Mouse (Mus musculus): ENCODE measurements around the gene Gipc3.

Gipc3 gene

DNA sequence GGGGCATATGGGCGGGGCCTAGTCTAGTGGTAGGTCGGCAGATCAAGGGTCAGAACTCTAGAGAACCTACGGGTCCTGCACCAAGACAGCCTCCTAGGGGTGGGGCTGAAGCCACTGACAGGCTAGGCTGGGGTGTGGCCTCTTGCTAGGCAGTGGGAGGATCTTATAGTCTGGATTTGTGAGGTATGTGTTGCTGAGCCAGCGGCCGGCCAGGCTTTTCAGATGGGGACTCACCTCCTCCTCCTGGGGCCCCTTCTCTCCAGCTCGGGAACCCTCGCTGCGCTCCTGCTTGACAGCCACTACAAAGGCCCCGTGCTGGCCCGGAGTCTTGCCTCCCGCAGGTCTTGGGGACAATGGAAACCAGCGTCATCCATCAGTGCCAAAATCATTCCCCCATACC, 6.1 kb upstream of the Gipc3 start:
- peak; percentile 70 to 79 for DNase-seq (ENCODE audit: inconsistent age in 2 of 2, low spot score in 1 of 2)

DNA sequence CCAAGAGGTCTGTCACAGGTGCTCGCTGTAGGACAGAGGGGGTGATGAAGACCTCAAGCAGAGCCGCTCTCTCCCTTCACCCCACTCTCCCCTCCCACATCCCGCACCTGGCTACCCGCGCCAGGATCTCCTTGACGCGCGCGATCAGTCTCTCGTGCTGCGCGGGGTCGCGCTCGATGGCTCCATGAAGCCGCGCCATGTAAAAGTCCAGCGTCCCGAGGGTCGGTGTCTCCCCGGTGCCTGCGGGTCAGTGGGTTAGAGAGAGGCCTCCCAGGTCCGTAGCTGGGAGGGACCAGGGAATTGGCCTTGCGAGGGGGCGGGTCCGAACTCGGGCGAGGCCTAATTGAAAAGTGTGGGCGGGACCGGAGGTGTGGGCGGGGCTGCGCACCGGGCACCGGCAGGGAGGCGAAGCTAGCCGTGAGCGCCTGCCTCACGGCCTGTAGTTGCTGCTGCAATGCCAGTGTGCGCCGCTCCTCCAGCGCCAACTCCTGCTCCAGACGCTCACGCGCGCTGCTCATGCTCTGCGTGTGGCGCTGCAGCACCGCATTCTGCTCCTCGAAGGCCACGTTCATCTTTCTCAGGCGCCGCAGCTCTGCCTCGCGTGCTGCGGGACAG, 3.5 kb upstream of the Gipc3 start:
- DNase-seq (ENCODE audit: inconsistent age in 2 of 2, low spot score in 1 of 2): peak; percentile 90 to 95

DNA sequence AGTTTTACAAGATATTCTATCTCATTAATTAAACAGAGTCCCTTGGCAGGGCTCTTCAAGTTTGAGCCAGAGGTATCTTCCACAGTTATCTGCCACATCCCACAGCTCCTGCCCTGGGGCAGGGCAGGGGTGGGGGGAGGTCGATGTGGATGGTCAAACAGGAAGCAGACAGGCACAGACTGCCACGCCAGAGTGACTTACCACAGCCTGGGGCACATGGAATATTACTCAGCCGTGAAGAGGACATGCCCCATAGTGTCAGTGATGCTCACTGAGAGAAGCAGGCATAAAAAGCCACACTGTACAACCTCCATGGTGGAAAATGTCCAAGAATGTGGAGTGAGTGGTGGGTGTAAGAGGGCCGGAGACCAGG, 2.1 kb upstream of the Gipc3 start:
- DNase-seq (ENCODE audit: inconsistent age in 2 of 2, low spot score in 1 of 2): no peak

DNA sequence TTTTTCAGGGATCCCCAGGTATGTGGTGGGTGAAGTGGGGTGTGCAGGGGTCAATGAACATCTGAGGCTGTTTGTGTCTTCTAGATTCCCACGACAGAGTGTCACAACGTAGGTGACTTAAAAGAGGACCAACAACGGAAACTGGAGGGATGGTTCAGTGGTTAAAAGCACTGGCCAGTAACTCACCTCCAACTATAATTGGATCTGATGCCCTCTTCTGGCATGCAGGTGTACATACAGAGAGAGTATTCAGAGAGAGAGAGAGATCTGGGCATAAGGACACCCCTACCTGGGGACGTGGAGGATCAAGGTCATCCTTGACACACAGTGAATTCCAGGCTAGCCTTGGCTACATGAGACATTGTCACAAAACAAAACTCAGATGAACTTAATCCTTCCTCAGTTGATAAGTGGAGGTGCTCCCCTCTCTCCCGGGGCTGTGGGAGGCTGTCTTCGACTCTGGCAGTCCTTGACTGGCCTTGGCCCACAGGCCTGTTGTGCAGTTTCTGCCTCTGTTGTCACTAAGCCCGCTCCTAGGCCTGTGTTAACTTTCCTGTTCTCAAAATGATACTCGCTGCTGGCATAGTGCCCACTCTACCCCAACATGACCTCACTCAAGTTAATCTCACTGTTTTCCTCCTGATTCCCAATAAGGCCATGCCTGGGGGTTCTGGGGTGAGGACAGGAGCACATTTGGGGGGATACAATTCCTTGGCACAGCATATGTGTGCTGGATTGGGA, 1.5 kb upstream of the Gipc3 start:
- DNase-seq (ENCODE audit: inconsistent age in 2 of 2, low spot score in 1 of 2): peak in 1 of 2 experiments; percentile 84

DNA sequence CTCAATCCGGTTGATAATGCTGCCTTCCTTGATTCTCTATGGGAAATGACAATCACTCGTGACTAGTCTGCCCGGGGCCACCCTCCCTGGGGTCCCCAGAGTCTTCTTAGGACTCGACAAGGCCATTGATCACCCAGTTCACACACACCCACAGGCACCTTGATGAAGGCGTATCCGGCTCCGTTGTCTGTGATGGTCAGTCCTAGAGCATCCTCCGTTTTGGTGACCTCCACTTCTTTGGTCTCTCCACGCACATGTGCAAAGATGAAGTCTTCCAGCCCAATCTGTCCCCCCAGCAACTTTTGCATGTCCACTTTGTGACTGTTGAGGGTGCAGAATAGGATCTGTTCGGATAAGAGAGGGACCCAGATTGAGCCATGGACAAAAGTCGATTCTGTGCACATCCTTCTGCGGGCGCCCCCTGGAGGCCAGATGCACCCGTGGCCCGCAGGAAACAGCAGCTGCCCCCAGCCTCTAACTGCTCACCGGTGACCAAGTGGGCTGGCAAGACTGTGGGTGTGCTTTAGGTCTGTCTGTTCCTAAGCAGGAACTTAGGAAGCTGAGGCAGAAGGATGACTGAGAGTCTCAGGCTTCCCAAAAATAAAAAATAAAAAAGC, 1.6 kb downstream of the Gipc3 start:
- peak; percentile 77 to 92 for DNase-seq (ENCODE audit: inconsistent age in 2 of 2, low spot score in 1 of 2)

DNA sequence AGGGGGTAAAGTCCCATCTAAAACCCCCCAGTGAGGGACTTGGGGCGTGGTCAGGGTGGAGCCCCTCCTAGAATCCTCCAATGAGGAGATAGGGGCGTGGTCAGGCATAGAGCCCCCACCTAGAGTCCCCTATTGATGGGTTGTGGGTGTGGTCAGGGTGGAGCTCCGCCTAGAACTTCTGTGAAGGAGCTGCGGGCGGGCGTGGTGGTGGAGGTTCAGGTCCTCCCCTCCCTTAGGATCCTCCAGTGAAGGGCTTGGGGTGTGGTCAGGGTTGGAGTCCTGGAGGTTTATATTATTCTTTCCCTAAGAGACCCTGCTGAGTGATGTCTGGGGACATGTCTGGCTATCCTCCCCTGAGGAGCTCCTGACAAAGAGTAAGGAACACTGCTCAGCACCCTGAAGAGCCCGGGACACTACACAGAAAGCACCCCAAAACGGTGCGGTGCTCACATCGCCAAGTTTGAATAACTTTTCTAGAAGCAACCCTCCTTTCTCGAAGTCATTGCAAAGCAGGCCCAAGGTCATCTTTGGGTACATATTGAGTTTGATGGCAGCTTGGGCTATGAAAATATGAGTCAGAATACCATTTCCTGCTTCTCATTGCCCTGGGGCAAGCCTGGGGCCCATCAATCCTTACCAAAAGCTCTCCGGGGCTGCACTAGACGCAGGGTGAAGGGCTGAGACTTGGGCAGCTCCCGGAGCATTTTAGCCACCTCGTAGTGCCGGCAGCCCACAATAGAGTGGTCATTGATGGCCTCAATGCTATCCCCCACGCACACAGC, 2.3 kb downstream of the Gipc3 start:
- DNase-seq (ENCODE audit: inconsistent age in 2 of 2, low spot score in 1 of 2): no peak

DNA sequence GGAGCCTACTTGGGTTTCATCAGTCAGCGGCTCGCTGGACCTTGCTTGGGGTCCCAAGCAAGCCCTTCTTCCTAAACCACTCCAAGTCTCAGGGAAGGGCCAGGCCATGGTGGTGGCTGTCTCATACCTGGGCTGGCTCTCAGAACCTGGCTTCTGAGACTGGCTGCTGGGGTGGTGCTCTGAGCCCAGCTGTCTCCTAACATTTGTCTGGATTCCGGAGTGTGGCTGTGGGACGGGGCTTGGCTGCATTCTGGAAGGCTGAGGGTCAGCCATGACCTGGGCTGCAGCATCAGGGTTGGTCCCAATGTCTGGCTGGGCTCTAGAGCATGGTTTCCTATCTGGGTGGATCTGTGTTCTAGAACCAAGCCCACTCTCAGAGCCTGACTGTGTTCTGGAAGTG, 6.5 kb downstream of the Gipc3 start:
- no peak for DNase-seq (ENCODE audit: inconsistent age in 2 of 2, low spot score in 1 of 2)

DNA sequence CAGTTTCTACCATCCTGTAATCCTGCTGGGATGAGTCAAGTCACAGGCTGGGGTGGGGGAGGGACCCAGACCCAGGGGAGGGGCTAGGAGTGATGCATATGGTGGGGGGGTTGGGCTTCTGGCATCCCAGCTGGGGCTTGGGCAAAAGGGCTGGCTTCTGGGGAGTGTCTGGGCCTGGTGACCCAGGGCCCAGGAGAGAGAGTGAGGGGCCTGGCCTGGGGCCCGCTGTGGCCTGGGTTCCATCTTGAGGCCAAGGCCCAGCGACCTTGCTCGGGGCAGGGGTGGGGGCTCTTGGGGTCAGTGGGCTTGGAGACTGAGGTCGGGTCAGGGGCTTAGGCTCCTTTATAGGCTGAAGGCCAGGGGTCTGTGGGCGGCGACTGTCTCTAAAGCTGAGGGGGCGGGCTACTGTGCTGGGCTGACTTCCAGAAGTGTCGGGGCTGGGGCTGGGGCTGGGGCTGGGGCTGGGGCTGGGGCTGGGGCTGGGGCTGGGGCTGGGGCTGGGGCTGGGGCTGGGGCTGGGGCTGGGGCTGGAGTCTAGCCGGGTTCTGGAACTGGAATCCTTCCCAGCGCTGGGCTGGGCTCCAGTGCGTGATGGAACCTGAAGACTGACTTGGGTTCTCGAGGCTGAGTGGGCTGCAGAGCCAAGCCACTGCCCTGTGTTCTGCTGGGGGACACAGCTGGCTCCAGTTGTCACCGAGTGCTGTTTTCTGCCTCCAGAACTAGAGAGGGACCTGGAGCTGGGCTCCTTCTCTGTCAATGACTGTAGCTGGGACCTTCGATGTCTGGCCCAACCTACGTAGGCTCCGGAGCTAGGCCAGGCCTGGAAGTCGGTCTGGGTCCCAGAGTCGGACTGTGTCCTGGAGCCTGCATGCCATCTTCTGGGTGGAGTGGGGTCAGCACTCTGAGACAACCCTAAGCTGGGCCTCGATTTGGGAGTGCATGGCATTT, 7.4 kb downstream of the Gipc3 start:
- DNase-seq (ENCODE audit: inconsistent age in 2 of 2, low spot score in 1 of 2): no peak

DNA sequence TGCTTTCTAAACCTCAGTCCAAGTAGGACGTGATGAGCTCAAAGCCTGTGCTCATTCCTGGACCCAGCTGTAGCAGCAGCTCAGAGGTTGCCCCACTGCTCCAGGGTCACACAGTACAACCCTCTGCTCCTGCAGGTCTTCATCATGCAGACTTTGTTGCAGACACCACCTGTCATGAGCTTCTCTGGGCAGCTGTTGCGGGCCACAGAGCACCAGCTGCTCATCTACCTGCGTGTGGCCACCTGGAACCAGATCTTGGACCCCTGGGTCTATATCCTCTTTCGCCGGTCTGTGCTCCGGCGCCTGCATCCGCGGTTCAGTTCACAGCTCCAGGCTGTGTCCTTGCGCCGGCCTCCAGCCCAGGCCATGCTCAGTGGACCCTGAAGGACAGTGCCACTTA, 8.7 kb downstream of the Gipc3 start:
- DNase-seq (ENCODE audit: inconsistent age in 2 of 2, low spot score in 1 of 2): no peak

DNA sequence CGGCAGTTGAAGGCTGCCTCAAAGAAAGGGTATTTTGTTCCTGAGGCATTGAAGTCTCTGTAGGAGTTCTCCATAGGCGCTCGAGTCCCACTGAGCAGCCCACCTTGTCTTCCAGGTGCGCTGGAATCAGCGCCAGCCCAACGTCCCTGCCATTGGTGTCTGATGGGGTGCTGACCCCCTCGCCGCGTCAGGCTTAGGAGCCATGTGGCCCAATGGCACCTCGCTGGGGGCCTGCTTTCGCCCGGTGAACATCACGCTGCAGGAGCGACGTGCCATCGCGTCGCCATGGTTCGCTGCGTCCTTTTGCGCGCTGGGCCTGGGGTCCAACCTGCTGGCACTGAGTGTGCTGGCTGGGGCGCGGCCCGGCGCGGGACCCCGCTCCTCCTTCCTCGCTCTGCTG, 10.8 kb downstream of the Gipc3 start:
- no peak for DNase-seq (ENCODE audit: inconsistent age in 2 of 2, low spot score in 1 of 2)

DNA sequence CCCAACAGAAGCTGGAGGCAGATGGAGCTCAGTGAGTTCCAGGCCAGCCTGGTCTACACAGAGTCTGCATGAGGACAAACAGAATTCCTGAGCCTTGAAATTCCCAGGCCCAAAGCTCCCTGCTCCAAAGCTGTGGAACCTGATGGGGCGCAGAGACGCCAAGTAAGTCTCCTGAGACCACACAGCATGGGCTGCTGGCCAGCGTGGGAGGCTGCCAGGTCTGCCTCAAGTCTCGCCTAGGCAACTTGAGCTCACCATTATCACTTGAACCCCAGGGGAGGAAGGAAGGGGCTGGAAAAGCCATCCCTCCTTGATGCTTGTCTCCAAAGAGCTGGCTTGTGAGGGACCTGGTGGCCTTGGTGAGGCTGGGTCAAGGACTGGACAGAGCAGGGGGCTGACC, 13.1 kb downstream of the Gipc3 start:
- DNase-seq (ENCODE audit: inconsistent age in 2 of 2, low spot score in 1 of 2): peak; percentile 37 to 67

DNA sequence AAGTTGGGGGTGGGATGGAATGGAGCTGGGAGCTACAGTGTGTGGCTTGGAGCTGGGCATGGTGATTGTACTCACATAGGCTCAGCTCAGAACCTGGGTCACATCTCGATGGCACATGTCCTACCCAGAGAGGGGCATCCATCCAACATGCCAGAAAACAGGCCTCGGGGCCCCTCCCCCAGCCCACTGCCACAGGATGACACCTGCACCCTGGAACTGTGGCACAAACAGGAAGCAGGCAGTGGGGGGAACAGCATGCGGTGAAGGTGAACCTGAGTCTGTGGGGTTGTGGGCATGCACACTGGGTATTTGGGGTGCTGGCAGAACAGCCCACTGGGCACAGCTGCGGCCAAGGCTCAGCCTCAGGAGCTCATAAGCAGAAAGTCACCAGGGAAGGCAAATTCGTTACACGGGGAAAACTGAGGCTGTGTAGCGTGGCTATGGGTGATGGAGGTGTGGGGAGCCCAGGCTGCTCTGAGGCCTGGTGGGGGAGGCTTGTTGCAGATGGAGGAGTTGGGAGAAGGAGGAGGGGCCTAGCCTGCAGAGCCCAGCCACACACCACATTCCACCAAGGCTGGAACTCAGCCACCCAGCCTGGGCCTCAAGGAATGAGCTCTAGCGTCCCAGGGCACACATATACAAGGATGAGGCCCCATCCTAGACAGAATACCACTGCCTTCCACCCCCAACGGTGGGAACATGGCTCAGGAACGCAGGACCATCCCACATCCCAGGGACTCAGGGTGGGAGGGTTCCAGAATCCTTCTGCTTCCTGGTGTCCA, 13.7 kb downstream of the Gipc3 start:
- DNase-seq (ENCODE audit: inconsistent age in 2 of 2, low spot score in 1 of 2): peak; percentile 54 to 68

DNA sequence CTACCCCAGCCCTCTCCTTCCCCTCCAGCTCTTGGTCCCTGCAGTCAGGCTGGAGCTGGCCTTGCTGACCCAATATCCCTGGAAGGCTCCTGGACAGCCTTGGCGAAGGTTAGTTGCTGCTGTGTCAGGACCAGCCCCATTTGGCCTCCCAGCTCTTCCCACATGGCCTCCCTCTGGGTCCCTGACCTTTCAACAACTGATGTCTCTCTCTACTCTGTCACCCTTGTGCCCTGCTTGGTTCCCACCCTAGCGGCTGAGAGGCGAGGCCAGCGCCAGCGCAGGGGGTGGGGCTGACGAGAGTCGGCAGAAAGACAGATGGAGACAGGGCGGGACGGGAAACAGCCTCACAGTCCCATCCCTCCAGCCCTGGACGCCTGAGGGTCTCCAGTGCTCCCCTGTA, 14.7 kb downstream of the Gipc3 start, which contains the start of gene Tbxa2r:
Tbxa2r (plus strand) TSS at position 346 of the 400 bp plus-strand sequence.
- DNase-seq (ENCODE audit: inconsistent age in 2 of 2, low spot score in 1 of 2): peak; percentile 94 to 96

DNA sequence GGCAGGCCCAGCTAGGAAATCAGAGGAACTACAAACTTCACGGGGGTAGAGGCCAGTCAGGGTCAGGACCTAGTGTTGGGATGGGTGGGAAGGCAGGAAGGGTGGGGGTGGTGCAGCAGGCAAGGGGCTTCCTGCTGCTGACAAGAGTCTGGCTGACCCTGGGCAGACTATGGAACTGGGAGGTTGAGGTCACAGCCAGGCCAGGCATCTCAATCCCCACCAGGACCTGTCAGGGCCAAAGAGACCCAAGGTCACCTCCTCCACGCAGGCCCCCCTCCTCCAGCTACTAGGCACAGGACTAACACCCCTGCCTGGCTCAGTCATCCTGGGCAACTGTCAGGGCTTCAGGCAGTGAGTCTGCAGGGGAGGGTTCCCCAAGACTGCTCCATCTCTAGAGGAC, 15.1 kb downstream of the Gipc3 start:
- DNase-seq (ENCODE audit: inconsistent age in 2 of 2, low spot score in 1 of 2): no peak

DNA sequence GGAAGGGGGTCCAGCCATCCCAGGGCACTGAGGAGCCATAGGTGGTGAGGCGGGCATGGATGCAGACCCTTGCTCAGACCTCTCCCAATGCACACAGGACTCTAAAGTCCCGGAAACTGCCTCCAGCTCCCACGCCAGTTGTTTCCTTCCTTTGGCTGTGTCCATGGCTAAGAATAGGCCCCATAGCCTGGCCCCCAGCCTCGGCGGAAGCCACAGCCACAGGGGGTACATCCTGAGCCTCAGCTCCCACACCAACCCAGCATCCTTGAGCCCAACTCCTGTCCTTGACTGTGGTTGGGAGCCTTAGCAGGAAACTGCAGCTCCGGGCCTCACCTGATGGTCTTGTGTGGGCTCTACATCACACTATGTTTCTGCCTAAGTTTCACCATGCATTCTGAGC, 16.2 kb downstream of the Gipc3 start:
- peak; percentile 70 to 77 for DNase-seq (ENCODE audit: inconsistent age in 2 of 2, low spot score in 1 of 2)

DNA sequence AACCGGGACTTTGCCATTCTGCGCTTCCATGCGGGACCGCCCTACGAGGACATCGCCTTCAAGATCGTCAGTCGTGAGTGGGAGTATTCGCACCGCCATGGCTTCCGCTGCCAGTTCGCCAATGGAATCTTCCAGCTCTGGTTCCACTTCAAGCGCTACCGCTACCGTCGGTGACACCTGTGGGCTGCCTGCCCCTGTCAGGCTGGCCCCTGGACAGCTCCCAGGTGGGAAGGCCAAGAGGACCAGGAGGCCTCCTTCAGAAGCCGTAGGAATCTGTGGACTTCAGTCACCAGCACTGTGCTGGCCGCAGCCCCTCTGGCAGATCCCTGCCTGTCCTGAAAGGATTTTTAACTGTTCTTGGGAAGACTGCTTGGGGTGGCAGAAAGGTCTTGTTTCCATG, 17.3 kb downstream of the Gipc3 start:
- DNase-seq (ENCODE audit: inconsistent age in 2 of 2, low spot score in 1 of 2): peak in 1 of 2 experiments; percentile 50

DNA sequence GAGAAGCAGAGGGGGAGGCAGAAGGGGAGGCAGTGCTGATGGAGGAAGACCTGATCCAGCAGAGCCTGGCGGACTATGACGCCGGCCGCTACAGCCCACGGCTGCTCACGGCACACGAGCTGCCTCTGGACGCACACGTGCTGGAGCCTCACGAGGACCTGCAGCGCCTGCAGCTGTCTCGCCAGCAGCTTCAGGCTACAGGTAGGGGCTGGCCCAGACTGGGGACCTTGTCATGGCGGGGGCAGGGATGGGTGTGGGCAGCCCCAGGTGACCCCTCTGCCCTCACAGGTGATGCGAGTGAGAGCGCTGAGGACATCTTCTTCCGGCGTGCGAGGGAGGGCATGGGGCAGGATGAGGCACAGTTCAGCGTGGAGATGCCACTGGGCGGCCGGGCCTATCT, 17.9 kb downstream of the Gipc3 start:
- peak in 1 of 2 experiments; percentile 36 for DNase-seq (ENCODE audit: inconsistent age in 2 of 2, low spot score in 1 of 2)

DNA sequence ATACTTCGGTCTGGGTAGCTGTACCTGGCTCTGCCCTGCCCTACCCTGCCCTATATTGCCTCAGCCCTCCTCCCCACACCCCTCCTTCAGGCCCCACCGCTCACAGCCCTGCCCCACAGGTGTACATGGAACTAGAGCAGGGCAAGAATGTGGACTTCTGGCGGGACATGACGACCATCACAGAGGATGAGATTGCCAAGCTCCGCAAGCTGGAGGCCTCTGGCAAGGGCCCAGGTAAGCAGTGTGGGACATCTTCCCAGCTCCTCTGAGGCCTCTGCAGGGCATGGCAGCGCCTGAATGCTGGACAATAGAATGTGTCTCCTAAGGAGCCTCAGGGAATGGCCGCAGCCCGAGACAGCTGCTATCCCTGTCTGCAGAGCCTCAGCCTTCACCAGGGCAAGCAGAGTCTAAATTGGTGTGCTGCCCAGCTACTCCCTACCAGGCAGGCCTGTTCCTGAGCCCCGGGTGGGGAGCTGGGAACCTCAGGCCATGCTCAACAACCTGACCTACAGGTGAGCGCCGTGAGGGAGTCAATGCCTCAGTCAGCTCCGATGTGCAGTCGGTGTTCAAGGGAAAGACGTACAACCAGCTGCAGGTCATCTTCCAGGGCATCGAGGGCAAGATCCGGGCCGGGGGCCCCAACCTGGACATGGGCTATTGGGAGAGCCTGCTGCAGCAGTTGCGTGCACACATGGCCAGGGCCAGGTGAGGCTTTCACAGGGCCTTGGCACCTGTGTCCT, 19.1 kb downstream of the Gipc3 start:
- no peak for DNase-seq (ENCODE audit: inconsistent age in 2 of 2, low spot score in 1 of 2)

DNA sequence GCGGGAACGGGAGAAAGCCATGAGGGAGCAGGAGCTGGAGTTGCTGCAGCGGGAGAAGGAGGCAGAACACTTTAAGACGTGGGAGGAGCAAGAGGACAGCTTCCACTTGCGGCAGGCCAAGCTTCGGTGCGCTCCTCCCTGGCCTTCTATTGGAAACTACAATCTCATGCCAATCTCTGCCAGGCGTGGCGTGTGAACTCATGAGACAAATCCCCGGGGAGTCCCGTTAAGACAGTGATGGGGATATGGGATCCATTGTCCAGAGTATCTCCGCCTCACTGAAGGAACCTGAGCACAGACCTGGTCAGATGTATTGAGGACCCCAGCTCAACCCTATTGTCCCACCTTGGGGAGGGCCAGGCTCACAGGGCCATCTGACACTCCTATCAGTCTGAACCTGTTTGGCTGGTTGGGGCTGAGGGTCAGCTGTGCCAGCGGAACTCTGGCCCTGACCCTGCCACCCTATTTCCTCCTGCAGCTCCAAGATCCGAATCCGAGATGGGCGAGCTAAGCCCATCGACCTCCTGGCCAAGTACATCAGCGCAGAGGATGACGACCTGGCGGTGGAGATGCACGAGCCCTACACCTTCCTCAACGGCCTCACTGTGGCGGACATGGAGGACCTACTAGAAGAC, 19.8 kb downstream of the Gipc3 start:
- no peak for DNase-seq (ENCODE audit: inconsistent age in 2 of 2, low spot score in 1 of 2)
